Mouse (Mus musculus) G1E (cell line): ENCODE measurements around the gene Dis3.

Source experiments
- CTCF ChIP-seq: IDR thresholded peaks from 2 replicates; pipeline ENCODE4 v1.5.1; 2012; ENCODE audit warnings: low read depth, low read length, inconsistent platforms, mixed read lengths
- GATA1 ChIP-seq: IDR thresholded peaks from 2 replicates; pipeline ENCODE4 v1.6.1; 2012; ENCODE audit warnings: borderline replicate concordance, low read length, inconsistent platforms, mixed read lengths
- POLR2AphosphoS5 ChIP-seq: IDR thresholded peaks from 2 replicates; pipeline ENCODE4 v1.6.1; 2012; ENCODE audit warnings: low read depth, low read length, inconsistent platforms; ENCODE audit not compliant: insufficient replicate concordance
- TAL1 ChIP-seq: conservative IDR thresholded peaks from 2 replicates; pipeline ENCODE4 v1.6.1; 2012; ENCODE audit warnings: low read depth, low read length, inconsistent platforms, mixed read lengths

- TF ChIP-seq POLR2AphosphoS5 (no peak), CTCF (no peak), TAL1 (no peak), GATA1 (no peak)
These were observed 55.5 kb downstream of the Dis3 start for GRCm38 (mm10) chr14:99044096-99044495.
